12 mouse cellular contexts compared by ENCODE assay signal in the genomic region with DNA sequence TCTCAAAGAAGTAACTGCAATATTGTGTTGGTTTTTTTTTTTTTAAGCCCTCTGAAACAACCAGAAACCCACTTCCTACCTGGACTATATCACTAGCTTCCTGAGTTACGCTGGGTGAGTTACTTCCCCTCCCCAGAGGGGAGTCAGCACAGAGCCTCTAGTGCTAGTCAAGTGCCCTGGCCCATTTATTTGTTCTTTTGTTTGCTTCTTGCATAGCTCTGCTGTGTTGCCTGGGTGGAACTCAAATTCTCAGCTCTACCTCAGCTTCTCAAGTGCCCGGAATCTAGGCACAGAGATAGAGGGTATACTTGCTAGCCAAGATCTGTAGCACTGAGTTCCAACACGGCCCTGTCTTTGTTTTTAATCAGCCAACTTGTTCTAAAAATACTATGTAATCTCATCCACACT. TPM values are rescaled to one million over a fixed set of nuclear protein-coding genes. Genes with fewer than 3 reads are reported as not detected.
DNase-seq lines count a peak whose midpoint lies in the region; ATAC-seq and TF ChIP-seq lines count a peak whose summit lies in the region.
"Had no signal": no experiment of that assay in that cellular context is flagged by ENCODE, and none has a peak within 500 bp of the region (broad histone marks: within the 10 kb centered on the region; RNA-seq: fewer than 3 reads in every experiment).

No protein-coding gene starts in this region.

- 15% methylated on average over 3 of the region's 3 CpGs for WGBS in heart, embryonic 12.5 days
- 30% methylated on average over 3 of the region's 3 CpGs for WGBS in lung, embryonic 16.5 days
- WGBS in forebrain, embryonic 12.5 days = 63% methylated on average over 3 of the region's 3 CpGs
- 55% methylated on average over 3 of the region's 3 CpGs for WGBS in kidney, embryonic 16.5 days
- 70% methylated on average over 3 of the region's 3 CpGs for WGBS in hindbrain, embryonic 11.5 days

- no peaks in the 10 kb centered on the region for H3K27me3 ChIP-seq in heart, embryonic 12.5 days (replicated peaks)
- H3K27me3 ChIP-seq in lung, embryonic 16.5 days (ENCODE audit: control insufficient read depth, insufficient read depth, low read depth, low read length) = no peaks in the 10 kb centered on the region
- no peaks in the 10 kb centered on the region for H3K27me3 ChIP-seq in forebrain, embryonic 12.5 days
- H3K27me3 ChIP-seq in kidney, embryonic 16.5 days (ENCODE audit: insufficient read depth, low read length) = no peaks in the 10 kb centered on the region
- no peaks in the 10 kb centered on the region for H3K27me3 ChIP-seq in hindbrain, embryonic 11.5 days (ENCODE audit: control insufficient read depth, insufficient read depth, low read length)

- H3K4me3 ChIP-seq in gastrocnemius, adult 2 months = no peak overlapping the region
- H3K4me3 ChIP-seq in heart, embryonic 12.5 days = no peak overlapping the region
- no peak overlapping the region for H3K4me3 ChIP-seq in lung, embryonic 16.5 days (ENCODE audit: low read length)
- no peak overlapping the region for H3K4me3 ChIP-seq in forebrain, embryonic 12.5 days (replicated peaks)
- H3K4me3 ChIP-seq in kidney, embryonic 16.5 days (ENCODE audit: low read length) = no peak overlapping the region
- H3K4me3 ChIP-seq in hindbrain, embryonic 11.5 days (ENCODE audit: low read depth, low read length) = no peak overlapping the region

- H3K36me3 ChIP-seq in heart, embryonic 12.5 days = no peaks in the 10 kb centered on the region
- no peaks in the 10 kb centered on the region for H3K36me3 ChIP-seq in lung, embryonic 16.5 days (ENCODE audit: control insufficient read depth, insufficient read depth, low read length)
- H3K36me3 ChIP-seq in forebrain, embryonic 12.5 days (replicated peaks) = no peaks in the 10 kb centered on the region
- no peaks in the 10 kb centered on the region for H3K36me3 ChIP-seq in kidney, embryonic 16.5 days (ENCODE audit: insufficient read depth, low read length)
- no peaks in the 10 kb centered on the region for H3K36me3 ChIP-seq in hindbrain, embryonic 11.5 days (ENCODE audit: control insufficient read depth, insufficient read depth, low read length)

- no peaks in the 10 kb centered on the region for H3K9me3 ChIP-seq in heart, embryonic 12.5 days (replicated peaks)
- no peaks in the 10 kb centered on the region for H3K9me3 ChIP-seq in lung, embryonic 16.5 days (ENCODE audit: control insufficient read depth, low read length)
- no peaks in the 10 kb centered on the region for H3K9me3 ChIP-seq in forebrain, embryonic 12.5 days
- no peaks in the 10 kb centered on the region for H3K9me3 ChIP-seq in kidney, embryonic 16.5 days (ENCODE audit: low read length)
- no peaks in the 10 kb centered on the region for H3K9me3 ChIP-seq in hindbrain, embryonic 11.5 days (ENCODE audit: control insufficient read depth, low read length)

- intact Hi-C loops in gastrocnemius, adult 2 months (cut with DNase I) = no loop called here

- no peak for DNase-seq in gastrocnemius, adult 2 months
- DNase-seq in gastrocnemius, postnatal 25 days = no peak
- peak; percentile 54 for DNase-seq in thymus, postnatal 14 days
- no peak for DNase-seq in hindbrain, embryonic 11.5 days (ENCODE audit: low spot score)
- DNase-seq: adrenal gland, postnatal 25 days; cerebellum, adult 11 months; kidney, adult 18-20 months had no signal

- H3K4me1 ChIP-seq in heart, embryonic 12.5 days (replicated peaks) = peaks cover 32% of the 10 kb centered on the region
- H3K4me1 ChIP-seq in lung, embryonic 16.5 days (replicated peaks; ENCODE audit: control insufficient read depth, insufficient read depth, low read length) = peaks cover 14% of the 10 kb centered on the region
- H3K4me1 ChIP-seq in forebrain, embryonic 12.5 days = peaks cover 12% of the 10 kb centered on the region
- peaks cover 10% of the 10 kb centered on the region for H3K4me1 ChIP-seq in kidney, embryonic 16.5 days (ENCODE audit: insufficient read depth, low read length)
- H3K4me1 ChIP-seq in hindbrain, embryonic 11.5 days (replicated peaks; ENCODE audit: control insufficient read depth, insufficient read depth, low read length) = peaks cover 5% of the 10 kb centered on the region; the same call in 1 of the 2 replicates

- ATAC-seq in heart, embryonic 12.5 days (ENCODE audit: insufficient number of reproducible peaks, low FRiP score) = no peak
- peak; percentile 15 for ATAC-seq in lung, embryonic 16.5 days (ENCODE audit: low read depth)
- ATAC-seq in forebrain, embryonic 12.5 days (ENCODE audit: low FRiP score) = no peak
- no peak for ATAC-seq in kidney, embryonic 16.5 days (ENCODE audit: low FRiP score, low TSS enrichment)
- no peak for ATAC-seq in hindbrain, embryonic 11.5 days (ENCODE audit: low FRiP score)

- no peak for TF ChIP-seq CTCF in gastrocnemius, adult 2 months (IDR thresholded peaks at IDR 0.05)

- peak overlapping the region; percentile 21 for H3K4me2 ChIP-seq in heart, embryonic 12.5 days
- no peak overlapping the region for H3K4me2 ChIP-seq in lung, embryonic 16.5 days (ENCODE audit: low read depth, low read length)
- H3K4me2 ChIP-seq in forebrain, embryonic 12.5 days = no peak overlapping the region
- H3K4me2 ChIP-seq in kidney, embryonic 16.5 days (replicated peaks; ENCODE audit: low read depth, low read length) = no peak overlapping the region
- no peak overlapping the region for H3K4me2 ChIP-seq in hindbrain, embryonic 11.5 days (replicated peaks; ENCODE audit: low read depth, low read length)

- peak overlapping the region; percentile 58 for H3K27ac ChIP-seq in gastrocnemius, adult 2 months
- peak overlapping the region; percentile 93 for H3K27ac ChIP-seq in heart, embryonic 12.5 days (ENCODE audit: poor library complexity, severe bottlenecking)
- H3K27ac ChIP-seq in lung, embryonic 16.5 days (ENCODE audit: low read length) = peak overlapping the region; percentile 76
- no peak overlapping the region for H3K27ac ChIP-seq in forebrain, embryonic 12.5 days
- no peak overlapping the region for H3K27ac ChIP-seq in kidney, embryonic 16.5 days (ENCODE audit: low read length)
- no peak overlapping the region for H3K27ac ChIP-seq in hindbrain, embryonic 11.5 days (ENCODE audit: low read depth, low read length)
- H3K27ac ChIP-seq: macrophage had no signal

- H3K9ac ChIP-seq in heart, embryonic 12.5 days = no peak overlapping the region
- H3K9ac ChIP-seq in lung, embryonic 16.5 days (ENCODE audit: low read length) = no peak overlapping the region
- H3K9ac ChIP-seq in forebrain, embryonic 12.5 days = no peak overlapping the region
- H3K9ac ChIP-seq in kidney, embryonic 16.5 days (replicated peaks; ENCODE audit: low read length) = no peak overlapping the region
- H3K9ac ChIP-seq in hindbrain, embryonic 11.5 days (ENCODE audit: low read depth, low read length) = no peak overlapping the region

RNA-seq across cellular contexts. Expression of a gene that starts 2.9 kb away (rescaled TPM):
- total RNA-seq in gastrocnemius, adult 2 months (2021) = 10 to 100 TPM; 66.3 to 71.1 TPM
- 10 to 100 TPM; 61.6 to 63.3 TPM for total RNA-seq in gastrocnemius, postnatal 25 days (2021)
- 80.7 and 89.2 TPM in 2 replicates for polyA plus RNA-seq in heart, embryonic 12.5 days (2016; fragmentation: Nextera tagmentation; extraction: Ambion mirVana)
- polyA plus RNA-seq in lung, embryonic 16.5 days (2015; fragmentation: Nextera tagmentation; extraction: Ambion mirVana) = 65.9 and 74.6 TPM in 2 replicates
- 92.0 and 105 TPM in 2 replicates for polyA plus RNA-seq in forebrain, embryonic 12.5 days (2016; fragmentation: Nextera tagmentation; extraction: Ambion mirVana)
- polyA plus RNA-seq in kidney, embryonic 16.5 days (2015; fragmentation: Nextera tagmentation; extraction: Ambion mirVana) = 76.6 and 89.6 TPM in 2 replicates
- polyA plus RNA-seq in hindbrain, embryonic 11.5 days (2014; fragmentation: Nextera tagmentation; extraction: Ambion mirVana) = 88.2 and 108 TPM in 2 replicates

RNA-seq across cellular contexts. Expression of a gene that starts 15.0 kb away (rescaled TPM):
- 10 to 100 TPM; 77.5 to 78.4 TPM for total RNA-seq in gastrocnemius, adult 2 months (2021)
- 10 to 100 TPM; 85.4 to 87.5 TPM for total RNA-seq in gastrocnemius, postnatal 25 days (2021)
- polyA plus RNA-seq in heart, embryonic 12.5 days (2016; fragmentation: Nextera tagmentation; extraction: Ambion mirVana) = 327 and 342 TPM in 2 replicates
- polyA plus RNA-seq in lung, embryonic 16.5 days (2015; fragmentation: Nextera tagmentation; extraction: Ambion mirVana) = 318 and 339 TPM in 2 replicates
- polyA plus RNA-seq in forebrain, embryonic 12.5 days (2016; fragmentation: Nextera tagmentation; extraction: Ambion mirVana) = 355 and 368 TPM in 2 replicates
- 303 and 308 TPM in 2 replicates for polyA plus RNA-seq in kidney, embryonic 16.5 days (2015; fragmentation: Nextera tagmentation; extraction: Ambion mirVana)
- polyA plus RNA-seq in hindbrain, embryonic 11.5 days (2014; fragmentation: Nextera tagmentation; extraction: Ambion mirVana) = 380 and 392 TPM in 2 replicates

RNA-seq across cellular contexts. Expression of a gene that starts 43.2 kb away (rescaled TPM):
- 1 to 10 TPM; 6.7 to 6.8 TPM for total RNA-seq in gastrocnemius, adult 2 months (2021)
- total RNA-seq in gastrocnemius, postnatal 25 days (2021) = 1 to 10 TPM; 4.5 to 5.5 TPM
- polyA plus RNA-seq in heart, embryonic 12.5 days (2016; fragmentation: Nextera tagmentation; extraction: Ambion mirVana) = 12.4 and 13.2 TPM in 2 replicates
- polyA plus RNA-seq in lung, embryonic 16.5 days (2015; fragmentation: Nextera tagmentation; extraction: Ambion mirVana) = 15.5 and 15.6 TPM in 2 replicates
- 19.4 and 21.3 TPM in 2 replicates for polyA plus RNA-seq in forebrain, embryonic 12.5 days (2016; fragmentation: Nextera tagmentation; extraction: Ambion mirVana)
- 19.2 and 19.7 TPM in 2 replicates for polyA plus RNA-seq in kidney, embryonic 16.5 days (2015; fragmentation: Nextera tagmentation; extraction: Ambion mirVana)
- 14.3 and 16.8 TPM in 2 replicates for polyA plus RNA-seq in hindbrain, embryonic 11.5 days (2014; fragmentation: Nextera tagmentation; extraction: Ambion mirVana)

Comparison
In these comparisons a context has a peak if more than half of its experiments do, and no peak if none do; other contexts are left out.
1. H3K27ac ChIP-seq: peak in gastrocnemius, adult 2 months (single experiment), heart, embryonic 12.5 days (single experiment) and lung, embryonic 16.5 days (single experiment); none in forebrain, embryonic 12.5 days (single experiment), kidney, embryonic 16.5 days (single experiment) and hindbrain, embryonic 11.5 days (single experiment).